Mouse (Mus musculus): ENCODE data around the gene Apc2. TPM values are rescaled to one million over a fixed set of nuclear protein-coding genes. Genes with fewer than 3 reads are reported as not detected.
"Not testable (repeated sequence)": the region's sequence is repeated elsewhere in the genome, so short reads cannot be mapped to it uniquely, and the experiment has no call there.

Apc2 gene
- total RNA-seq (2022): 100 to 1,000 TPM; 107 to 125 (median 116) TPM

DNA sequence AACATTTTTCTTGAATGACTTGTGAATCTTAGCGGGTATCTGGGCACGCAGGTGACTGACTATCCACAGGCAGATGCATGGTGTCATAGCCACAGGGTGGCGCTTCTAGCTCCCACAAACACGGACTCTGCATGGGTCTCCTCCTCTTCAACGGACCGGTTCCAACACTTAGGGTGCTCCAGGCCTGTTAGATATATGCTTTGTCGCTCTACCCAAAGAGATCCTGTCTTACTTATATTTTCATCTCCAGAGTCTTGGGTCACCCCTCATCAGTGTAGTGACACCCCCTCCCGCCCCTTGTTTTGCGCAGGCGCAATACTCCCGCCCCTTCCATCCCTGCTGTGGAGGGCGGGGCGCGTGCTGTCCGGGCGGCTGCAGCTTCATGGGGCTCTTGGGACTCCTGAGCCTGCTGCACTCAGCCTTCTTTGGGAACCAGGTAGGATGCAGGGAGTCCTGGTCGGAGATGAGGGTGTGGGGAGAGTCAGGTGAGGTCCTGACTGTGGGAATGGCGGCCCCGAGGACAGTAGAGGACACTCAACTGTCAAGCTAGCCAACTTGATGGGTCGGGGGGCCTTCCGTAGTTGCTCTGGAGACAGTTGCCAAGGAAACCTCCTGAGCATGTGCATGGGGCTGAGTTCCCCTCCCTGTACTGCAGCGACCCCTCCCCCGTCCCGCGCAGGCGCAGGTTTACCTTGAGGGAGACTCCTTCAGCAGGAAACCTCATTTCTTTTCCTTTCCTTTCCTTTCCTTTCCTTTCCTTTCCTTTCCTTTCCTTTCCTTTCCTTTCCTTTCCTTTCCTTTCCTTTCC lies at the start of gene Apc2:
TSS of gene Apc2 (plus strand) at position 360 of the 808 bp plus-strand sequence.
- peak; percentile 71 for DNase-seq (ENCODE audit: low spot score in 2 of 2)

DNA sequence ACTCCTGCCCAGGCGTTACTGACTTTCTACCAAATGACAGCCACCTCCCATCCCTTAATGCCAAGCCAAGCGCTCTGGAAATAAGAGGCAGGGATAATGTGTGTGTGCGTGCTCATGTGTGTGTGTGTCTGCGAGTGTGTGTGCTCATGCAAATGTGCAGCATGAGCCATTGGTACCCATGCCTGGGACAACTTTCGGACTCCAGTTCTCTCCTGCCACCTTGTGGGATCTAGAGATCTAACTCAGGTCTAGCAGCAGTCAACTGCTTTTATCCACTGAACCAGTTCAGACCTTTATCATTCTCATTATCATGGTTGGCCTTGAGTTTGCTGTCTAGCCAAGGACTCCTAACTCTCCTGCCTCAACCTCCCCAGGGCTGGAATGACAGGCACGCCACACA lies 47.9 kb upstream of the Apc2 start:
- DNase-seq (ENCODE audit: low spot score in 2 of 2): no peak

DNA sequence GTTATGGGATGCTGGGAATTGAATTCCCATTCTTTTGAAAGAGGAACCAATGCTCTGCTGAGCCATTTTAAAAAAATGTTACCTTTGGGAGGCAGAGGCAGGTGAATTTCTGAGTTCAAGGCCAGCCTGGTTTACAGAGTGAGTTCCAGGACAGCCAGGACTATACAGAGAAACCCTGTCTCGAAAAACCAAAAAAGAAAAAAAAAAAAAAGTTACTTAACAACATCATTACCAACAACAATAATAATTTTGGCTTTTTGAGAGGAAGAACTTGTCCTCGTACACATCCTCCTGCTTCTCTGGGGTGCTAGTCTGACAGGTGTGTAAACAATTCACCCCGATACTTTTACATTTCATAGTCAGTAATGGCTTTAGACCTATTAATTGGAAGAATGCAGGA lies 47.3 kb upstream of the Apc2 start:
- not testable (repeated sequence) for DNase-seq (ENCODE audit: low spot score in 2 of 2)

DNA sequence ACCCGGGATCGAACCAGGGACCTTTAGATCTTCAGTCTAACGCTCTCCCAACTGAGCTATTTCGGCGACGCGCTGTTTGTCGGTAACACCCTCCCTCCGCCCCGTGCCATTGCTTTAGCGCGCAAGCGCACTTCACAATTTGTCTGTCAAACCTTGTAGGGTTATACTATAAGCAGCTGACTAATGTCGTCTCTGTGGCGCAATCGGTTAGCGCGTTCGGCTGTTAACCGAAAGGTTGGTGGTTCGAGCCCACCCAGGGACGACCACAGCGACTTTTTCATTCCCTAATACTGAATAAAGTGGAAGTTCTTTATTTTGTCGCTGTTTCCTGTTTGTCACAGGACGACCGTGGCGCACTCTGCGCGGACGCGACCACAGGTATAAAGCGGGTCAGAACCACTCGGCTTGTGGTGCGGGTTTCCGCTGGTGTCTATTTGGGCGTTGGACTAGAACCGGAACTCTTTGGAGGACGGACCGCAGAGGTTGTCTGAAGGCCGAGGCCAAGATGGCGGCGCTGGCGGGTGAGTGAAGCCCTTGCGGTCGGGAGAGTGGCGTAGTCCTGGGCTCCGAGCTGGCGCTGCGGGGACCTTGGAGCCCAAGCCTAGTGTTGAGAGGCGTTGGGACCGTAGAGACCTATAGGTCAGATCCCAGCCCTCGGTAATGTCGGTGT lies 46.7 kb upstream of the Apc2 start, which contains the start of gene Ndufs7:
TSS of gene Ndufs7 (plus strand) at position 151 of the 670 bp plus-strand sequence.
- DNase-seq (ENCODE audit: low spot score in 2 of 2): peak; percentile 90 to 99

DNA sequence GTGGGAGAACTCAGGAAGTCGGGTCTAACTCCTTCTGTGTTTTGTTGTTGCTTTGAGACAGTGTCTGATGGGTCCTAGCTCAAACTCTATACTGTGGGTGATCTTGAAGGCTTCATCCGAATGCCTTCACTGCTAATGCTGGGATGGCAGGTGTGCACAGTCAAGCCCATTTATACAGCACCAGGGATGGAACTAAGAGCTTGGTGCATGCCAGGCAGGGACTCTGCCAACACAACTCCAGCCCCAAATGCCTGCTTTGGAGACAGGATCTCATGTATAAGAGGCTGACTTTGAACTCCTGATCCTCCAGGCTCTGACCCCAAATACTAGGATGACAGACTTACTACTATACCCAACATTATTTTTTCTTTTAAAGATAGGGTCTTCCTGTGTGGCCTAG lies 45.7 kb upstream of the Apc2 start:
- DNase-seq (ENCODE audit: low spot score in 2 of 2): no peak

DNA sequence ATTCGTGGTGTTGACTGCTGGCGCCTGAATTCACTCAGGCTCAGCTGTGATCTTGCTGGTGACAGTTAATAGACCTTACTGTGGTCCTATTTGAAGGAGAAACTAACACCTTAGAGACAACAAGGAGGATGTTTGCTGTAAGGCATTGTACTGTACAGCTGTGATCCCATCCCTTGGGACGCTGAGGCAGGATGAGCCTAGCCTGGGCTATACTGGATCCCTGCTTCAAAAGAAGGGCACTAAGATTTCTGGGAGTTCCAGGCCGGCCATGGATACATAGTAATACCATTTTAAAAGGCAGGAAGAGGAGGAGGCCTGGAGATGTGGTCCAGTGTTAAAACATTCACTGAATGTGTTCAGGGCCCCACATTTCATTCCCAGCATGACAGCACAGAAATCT lies 45.2 kb upstream of the Apc2 start:
- no peak for DNase-seq (ENCODE audit: low spot score in 2 of 2)

DNA sequence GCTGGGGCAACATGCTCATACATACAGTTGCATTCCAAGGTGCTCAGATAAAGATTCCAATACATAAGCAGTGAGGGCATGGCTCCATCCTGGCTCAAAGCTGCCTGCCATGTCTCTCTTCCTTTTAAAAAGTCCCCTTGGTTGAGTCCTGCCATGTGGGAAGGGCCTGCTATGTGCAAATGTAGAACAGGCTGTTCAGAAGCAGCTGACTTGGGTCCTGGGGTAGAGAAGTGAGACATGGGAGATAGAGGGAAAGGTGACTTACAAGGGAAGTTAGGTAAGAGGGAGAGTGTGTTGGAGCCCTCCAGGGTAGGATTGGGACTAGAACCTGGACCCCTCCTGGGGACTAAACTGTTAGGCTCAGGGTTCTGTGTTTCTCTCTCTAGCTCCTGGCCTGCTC lies 43.8 kb upstream of the Apc2 start:
- DNase-seq (ENCODE audit: low spot score in 2 of 2): no peak

DNA sequence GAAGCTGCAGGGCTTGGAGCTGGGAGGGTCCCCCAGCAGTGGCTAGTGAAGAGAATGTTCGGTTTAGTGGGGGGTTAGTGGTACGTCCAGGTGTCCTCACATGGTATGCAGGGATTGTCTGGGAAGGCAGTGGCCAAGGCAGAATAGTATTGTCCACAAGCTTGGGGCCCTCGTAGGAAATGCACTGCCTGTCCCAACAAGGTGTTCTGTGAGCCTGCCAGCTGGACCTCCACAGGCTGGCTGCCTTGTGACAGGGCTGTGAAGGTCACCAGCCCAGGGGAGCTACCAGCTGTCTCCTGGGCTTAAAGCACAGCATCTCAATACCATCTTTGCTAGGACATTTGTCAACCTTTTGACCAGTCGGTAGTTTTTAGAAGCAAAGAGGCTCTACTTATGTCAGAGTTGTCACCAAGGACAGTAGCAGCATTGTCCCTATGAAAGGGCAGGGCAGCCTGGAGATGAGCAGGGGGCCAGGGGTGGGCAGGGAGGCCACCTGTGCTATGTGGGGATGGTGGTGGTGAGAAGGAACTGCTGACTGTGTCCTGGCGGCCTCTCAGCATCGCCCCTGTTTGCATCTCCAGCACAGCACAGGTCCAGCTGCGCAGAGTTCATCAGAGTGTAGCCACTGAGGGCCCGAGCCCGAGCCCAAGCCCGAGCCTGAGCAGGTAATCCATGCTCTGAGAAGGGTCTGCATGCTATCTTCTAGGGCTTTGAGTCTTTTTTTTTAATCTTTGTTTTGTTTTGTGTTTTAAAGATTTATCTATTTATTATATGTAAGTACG lies 43.1 kb upstream of the Apc2 start:
- DNase-seq (ENCODE audit: low spot score in 2 of 2): no peak

DNA sequence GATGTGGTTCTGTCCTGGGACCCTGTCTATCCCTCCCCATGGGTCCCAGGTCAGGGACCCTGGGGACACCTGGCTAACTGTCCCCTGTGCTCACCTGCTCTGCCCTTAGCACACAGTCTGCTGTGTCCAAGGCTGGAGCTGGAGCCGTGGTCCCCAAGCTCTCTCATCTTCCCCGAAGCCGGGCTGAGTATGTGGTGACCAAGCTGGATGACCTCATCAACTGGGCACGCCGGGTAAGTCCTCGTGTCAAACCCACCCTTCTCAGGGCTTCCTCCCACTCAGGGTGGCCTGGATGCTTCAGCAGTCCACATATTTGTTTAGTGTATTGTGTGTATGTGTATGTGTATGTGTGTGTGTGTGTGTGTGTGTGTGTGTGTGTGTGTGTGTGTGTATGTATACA lies 42.2 kb upstream of the Apc2 start:
- DNase-seq (ENCODE audit: low spot score in 2 of 2): no peak

DNA sequence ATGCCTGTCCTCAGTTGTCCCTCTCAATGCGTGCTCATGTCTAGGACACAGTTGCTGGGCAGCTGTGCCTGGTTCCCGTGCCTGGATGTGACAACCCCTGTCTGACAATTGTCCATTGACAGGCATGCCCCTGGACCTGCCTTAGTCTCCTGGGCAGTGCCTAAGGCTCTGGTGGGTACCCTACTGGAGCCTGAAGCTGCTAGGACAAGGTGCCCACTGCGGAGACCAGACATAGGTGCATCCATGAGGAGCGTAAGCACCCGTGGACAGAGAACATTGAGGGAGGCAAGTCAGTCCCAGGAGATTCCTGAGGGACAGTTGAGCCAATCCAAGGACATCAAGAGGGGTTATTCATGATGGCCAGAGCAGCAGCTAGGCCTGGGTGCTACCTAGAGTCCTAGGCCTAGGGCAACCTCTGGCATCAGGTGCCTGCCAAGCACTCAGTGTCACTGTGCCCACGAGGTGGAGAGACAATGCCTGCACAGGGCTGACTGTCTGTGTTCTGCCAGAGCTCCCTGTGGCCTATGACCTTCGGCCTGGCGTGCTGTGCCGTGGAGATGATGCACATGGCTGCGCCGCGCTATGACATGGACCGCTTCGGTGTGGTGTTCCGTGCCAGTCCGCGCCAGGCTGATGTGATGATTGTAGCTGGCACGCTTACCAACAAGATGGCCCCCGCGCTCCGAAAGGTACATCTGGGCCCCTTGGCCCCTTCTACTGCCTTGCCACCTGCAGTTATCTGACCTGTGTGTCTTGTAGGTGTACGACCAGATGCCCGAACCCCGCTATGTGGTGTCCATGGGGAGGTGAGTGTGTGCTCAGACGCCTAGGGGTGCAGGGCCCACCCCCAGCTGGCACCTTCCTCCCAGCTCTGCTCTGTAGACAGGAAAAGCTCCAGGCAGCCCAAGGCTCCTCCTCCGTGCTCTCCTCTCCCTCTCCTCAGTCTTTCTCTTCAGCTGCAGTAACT lies 41.2 kb upstream of the Apc2 start:
- no peak for DNase-seq (ENCODE audit: low spot score in 2 of 2)

DNA sequence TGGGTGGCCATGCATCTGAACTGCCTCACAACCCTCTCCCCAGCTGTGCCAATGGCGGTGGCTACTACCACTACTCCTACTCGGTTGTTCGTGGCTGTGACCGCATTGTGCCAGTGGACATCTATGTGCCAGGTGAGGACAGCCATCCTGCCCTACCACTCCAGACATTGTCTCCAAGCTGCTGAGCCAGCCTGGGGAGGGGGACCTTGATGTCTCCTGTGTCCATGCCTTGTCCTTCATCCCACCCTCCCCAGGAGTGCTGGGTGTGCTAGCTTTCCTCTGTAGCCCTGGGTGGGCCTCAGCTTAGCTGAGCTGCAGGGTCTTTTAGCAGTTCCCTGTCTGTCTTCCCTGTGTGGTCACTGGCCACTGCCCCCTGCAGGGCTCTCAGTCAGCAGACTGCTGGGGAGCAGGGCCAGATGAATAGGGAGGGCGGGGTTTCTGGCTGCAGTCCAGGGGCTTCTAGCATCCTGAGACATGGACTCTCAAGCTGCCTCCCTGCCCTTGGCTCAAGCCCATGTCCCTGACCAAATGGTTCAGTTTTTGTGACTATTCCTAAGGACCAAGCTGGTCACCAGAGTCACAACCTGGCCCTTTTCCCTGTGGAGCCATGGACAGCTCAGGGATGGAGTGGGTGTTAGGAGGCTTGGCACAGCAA lies 39.8 kb upstream of the Apc2 start:
- DNase-seq (ENCODE audit: low spot score in 2 of 2): no peak

DNA sequence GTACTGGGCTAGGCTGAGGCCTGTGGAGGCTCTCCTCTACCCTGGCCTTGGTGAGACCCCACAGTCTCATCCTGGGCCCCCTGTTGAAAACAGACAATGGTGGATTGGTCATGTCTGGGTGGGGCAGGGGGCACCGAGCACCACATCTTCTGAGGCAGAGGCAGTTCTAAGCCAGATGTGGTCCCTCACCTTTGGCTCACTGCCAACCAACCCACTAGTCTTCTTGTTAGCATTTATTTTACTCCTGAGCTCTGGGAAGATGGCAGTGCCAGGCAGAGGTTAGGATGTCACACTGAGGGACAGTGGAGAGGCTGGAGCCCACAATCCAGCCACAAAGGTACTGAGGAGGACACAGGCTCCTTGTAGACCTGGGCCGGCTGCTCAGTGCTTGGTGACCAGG lies 37.8 kb upstream of the Apc2 start:
- no peak for DNase-seq (ENCODE audit: low spot score in 2 of 2)

DNA sequence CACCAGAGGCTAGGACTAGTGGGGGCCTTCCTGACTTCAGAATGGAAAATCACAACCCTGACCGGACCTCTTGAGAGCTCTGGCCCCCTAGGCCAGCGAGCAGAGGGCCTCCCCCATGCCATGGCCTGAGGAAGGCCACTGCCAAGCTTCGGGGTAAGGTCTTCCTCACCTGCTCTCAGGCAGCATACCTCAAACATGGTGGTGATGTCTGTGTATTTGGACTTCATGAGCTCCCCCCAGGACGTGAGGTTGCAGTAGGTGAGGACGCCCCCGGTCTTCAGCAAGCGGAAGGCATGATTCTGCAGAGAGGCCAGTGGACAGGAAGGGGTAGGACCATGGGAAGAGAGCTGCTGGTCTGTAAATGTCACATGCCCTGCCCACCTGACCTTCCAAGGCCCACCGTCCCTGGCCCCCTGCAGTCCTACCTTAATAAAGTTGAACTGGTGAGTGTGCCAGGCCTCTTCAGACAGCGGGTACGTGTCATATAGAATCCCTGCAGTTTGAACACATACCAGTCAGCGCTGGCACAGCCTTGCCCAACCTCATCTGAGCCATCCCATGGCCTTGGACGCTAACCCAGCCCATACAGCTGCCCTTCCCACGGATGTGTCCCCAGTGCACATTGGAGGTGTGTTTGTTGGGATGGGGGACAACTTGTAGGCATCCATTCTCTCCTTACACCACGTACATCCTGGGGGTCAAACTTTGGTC lies 36.9 kb upstream of the Apc2 start:
- DNase-seq (ENCODE audit: low spot score in 2 of 2): no peak

DNA sequence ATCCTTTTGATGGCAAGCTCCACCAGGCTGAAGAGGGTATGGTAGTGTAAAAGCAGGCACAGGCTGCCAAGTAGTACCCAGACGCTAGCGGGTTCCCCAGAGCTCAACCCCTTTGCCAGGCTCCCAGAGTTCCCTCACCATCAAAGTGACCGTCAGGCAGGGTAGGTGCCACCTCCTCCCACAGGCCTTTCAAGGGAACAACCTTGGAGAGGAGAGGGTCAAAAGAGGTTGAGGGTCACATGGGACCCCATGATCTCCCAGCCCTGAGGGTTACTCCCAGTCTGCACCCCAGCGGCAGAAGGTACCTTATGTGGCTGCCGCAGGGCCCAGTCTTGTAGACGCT lies 36.3 kb upstream of the Apc2 start:
- DNase-seq (ENCODE audit: low spot score in 2 of 2): no peak

DNA sequence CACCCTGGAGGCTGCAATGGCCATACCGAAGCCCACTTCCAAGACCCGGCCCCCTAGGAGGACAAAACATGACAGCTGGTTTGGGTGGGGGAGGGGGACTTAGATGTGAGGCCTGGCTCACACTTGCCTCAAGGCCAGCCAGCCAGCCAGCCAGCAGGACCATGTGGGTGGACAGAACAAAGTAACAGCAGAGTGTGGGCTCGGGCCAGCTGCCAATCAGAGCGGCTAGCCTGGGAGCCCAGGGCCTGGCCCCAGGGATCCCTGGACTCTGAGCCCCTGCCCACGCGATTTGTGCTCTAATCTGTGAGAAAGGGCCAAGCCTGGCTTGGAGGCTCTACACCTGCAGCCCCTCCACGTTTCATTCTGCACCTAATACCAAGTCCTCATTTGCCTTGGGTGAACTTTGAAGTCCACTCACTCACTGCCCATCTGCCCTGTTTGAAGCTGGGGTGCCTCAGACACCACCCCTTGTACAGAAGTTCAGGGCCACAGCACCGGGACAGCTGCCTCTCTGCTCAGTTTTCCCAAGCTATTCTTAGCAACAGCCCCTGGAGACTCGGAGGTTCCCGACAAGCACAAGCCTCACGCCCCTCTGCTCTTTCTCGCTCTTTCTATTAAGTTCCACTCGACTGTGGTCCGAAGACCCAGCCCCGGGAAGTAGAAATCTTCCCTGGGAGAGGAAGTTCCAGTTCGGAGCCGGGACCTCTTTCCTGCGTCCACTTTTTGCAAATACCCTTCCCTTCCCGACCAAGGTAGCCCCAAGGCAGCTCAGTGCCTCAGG lies 35.7 kb upstream of the Apc2 start:
- peak; percentile 50 to 83 for DNase-seq (ENCODE audit: low spot score in 2 of 2)

DNA sequence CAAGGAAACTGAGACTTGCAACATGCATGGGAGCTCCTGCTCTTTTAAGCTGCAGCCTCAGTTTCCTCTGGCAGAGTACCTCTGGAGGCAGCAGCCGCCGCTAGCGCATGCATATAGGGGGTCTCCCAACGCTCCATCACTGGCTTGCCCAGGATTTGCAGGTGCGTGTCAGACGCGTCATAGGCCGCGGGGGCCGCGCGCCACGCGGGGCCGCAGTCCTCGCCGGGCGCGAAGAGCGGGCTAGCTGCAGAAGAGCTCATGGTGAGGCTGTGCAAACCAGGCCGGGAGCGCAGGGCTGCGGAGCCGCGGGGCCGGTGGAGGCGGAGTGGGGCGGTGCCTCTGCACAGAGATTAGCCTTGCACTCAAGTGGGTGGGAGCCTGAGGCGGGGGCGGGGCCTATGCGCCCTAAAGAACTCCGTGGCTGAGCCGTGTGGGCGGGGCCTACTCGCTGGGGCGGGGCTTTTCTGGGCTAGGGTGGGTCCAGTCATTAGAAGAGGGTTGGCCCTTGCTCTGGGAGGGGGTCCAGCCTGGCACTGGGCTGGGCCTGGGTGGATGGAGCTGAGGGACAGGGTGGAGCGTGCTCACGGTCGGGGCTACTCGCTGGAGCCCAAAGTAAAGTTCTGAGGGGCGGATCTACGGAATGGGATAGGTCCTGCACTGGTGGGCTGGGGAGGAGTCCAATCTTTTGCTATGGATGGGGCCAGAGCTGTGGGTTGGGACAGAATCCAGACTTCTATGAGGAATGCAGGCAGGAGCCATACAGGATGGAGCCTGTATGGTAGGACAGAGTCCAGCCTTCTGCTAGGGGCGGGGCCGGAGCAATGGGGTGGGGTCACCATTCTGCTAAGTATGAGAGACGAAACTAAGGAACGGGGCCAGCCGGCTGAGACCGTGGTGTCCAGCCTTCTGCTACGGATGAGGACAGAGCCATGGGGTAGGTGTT lies 34.9 kb upstream of the Apc2 start, which contains the start of the genes Gamt and Dazap1:
TSS of gene Gamt (minus strand) at position 371 of the 943 bp plus-strand sequence.
TSS of gene Dazap1 (plus strand) at position 845 of the 943 bp plus-strand sequence.
- peak; percentile 79 to 90 for DNase-seq (ENCODE audit: low spot score in 2 of 2)

DNA sequence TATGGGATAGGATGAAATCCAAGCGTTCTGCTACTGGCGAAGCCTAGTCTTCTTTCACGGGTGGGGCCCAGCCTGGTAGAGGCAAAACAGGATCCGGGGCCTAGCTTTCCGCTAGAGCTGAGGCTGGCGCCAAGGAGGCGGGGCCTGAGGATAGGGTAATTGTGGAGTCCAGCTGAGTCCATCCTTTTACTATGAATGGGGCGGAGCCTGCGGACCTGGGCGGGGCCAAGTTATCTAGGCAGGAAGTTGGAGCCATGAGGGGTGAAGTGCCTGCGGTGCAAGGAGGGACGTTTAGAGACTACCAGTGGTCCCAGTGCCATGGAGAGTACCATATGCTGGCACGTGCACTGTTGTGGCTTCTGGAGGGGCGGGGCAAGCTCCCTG lies 34.2 kb upstream of the Apc2 start:
- DNase-seq (ENCODE audit: low spot score in 2 of 2): peak; percentile 78 to 91

DNA sequence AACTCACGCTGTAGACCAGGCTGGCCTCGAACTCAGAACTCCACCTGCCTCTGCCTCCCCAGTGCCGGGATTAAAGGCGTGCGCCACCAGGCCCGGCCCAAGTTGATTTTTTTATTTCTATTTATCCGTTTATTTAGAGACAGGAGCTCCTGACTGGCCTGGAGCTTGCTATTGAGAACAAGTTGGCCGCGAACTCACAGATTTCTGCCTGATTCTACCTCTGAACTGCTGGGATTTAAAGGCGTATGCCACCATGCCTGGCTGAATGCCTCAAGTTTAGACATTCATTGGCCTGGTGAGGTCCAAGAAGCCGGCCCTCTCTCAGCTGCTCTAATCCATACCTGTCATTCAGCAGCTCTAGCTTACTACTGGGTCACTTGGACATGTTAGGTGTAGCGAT lies 33.6 kb upstream of the Apc2 start:
- DNase-seq (ENCODE audit: low spot score in 2 of 2): no peak

Measured in left cerebral cortex, adult 8-10 months (tissue).